Mouse (Mus musculus) liver, embryonic 16.5 days (tissue): ENCODE measurements around the gene Epc2. TPM values are rescaled to one million over a fixed set of nuclear protein-coding genes. Genes with fewer than 3 reads are reported as not detected.

Experiments used
- ATAC-seq: fragments of 200-750 bp; cut with Nextera tagmentation; 2 replicates; pipeline ENCODE4 v1.8.0; 2017; ENCODE audit warnings: low read depth, mild to moderate bottlenecking, moderate number of reproducible peaks, moderate library complexity
- H3K27ac ChIP-seq: fragments of 300-500 bp; sonication (generic); 2 replicates; pipeline ENCODE4 v1.5.1; 2014; ENCODE audit warnings: mild to moderate bottlenecking, low read length
- H3K27me3 ChIP-seq: fragments of 300-500 bp; sonication (generic); 2 replicates; pipeline ENCODE4 v1.6.1; 2014; ENCODE audit warnings: low read depth, low read length, mixed read lengths; ENCODE audit not compliant: control insufficient read depth, insufficient read depth
- H3K36me3 ChIP-seq: fragments of 300-500 bp; sonication (generic); 2 replicates; pipeline ENCODE4 v1.6.1; 2014; ENCODE audit warnings: mild to moderate bottlenecking; ENCODE audit not compliant: control insufficient read depth, insufficient read depth
- H3K4me1 ChIP-seq: fragments of 300-500 bp; sonication (generic); 2 replicates; pipeline ENCODE4 v1.6.1; 2014; ENCODE audit warnings: low read depth, low read length, mixed read lengths; ENCODE audit not compliant: control insufficient read depth
- H3K4me2 ChIP-seq: fragments of 300-500 bp; sonication (generic); 2 replicates; pipeline ENCODE4 v1.6.1; 2014; ENCODE audit warnings: low read depth, low read length, mixed read lengths
- H3K4me3 ChIP-seq: fragments of 300-500 bp; sonication (generic); 2 replicates; pipeline ENCODE4 v1.5.1; 2014; ENCODE audit warnings: low read depth, mild to moderate bottlenecking, low read length
- H3K9ac ChIP-seq: fragments of 300-500 bp; sonication (generic); 2 replicates; pipeline ENCODE4 v1.6.1; 2014; ENCODE audit warnings: low read depth, low read length
- H3K9me3 ChIP-seq: fragments of 300-500 bp; sonication (generic); replicated peaks from 2 replicates; pipeline ENCODE4 v1.6.1; 2016; ENCODE audit warnings: low read length; ENCODE audit not compliant: control insufficient read depth
- WGBS: fragments of 180-500 bp; shearing (Covaris S2); extraction: QIAGEN DNeasy Blood & Tissue Kit; methylation state at CpG from one replicate; pipeline ENCODE4 v1.1.7; 2014; ENCODE audit not compliant: insufficient replicate concordance; 5-methylcytosine and 5-hydroxymethylcytosine counted together
- polyA plus RNA-seq: library from polyadenylated mRNA; unstranded; fragments of >200 nt; fragmentation: Nextera tagmentation; extraction: Ambion mirVana; gene quantifications from 2 replicates; pipeline ENCODE4 v1.2.1, GENCODE M21; 2015

The Epc2 gene
- polyA plus RNA-seq, 1 experiment from 2014 or later = 1.8 TPM

DNA sequence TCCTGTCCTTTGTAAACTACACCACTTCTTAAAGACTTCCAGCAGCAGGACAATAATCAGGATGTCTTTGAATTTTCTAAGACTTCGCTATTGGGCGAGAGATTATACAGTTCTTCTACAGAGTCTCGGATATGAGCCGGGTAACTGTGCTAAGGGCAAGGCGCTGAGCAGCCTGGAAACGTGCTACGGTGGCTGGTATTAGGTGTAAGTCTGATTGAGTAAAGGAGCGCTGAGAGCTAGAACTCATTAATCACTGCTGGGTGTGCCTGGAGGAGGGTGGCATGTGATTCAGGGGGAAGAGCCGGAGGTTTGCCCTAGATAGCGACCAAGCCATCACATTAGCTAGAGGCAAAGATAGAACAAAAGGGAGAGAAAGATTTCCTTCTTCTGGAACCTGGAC is 25.1 kb upstream of the Epc2 start:
- Histone ChIP-seq H3K4me1 (no peaks in the 10 kb centered on the region), H3K36me3 (no peaks in the 10 kb centered on the region), H3K9me3 (no peaks in the 10 kb centered on the region), H3K9ac (no peak overlapping the region), H3K4me3 (no peak overlapping the region), H3K27ac (no peak overlapping the region), H3K27me3 (no peaks in the 10 kb centered on the region), H3K4me2 (no peak overlapping the region)
- ATAC-seq = no peak
- 74% methylated on average over 10 of the region's 10 CpGs for WGBS

DNA sequence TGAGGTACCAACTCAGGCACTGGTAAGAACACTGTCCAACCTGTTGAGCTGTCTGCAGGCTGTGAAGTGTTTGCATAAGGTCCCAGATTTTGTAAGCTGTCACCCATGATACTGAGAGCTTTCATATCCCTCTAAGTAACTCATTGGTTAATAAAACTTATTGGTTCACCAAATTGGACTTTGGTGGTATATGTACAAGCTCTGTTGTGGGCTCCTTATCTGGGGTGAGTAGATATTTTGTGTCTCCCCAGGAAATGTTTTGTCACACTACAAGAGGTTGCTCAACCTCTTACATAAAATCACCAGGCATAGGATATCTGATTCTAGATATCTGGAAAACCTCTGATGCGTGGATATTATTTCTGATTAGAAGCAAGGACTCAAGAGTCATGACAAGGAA is 20.3 kb upstream of the Epc2 start:
- H3K36me3 ChIP-seq = no peaks in the 10 kb centered on the region
- ATAC-seq = no peak
- no peaks in the 10 kb centered on the region for H3K4me1 ChIP-seq
- WGBS = 50% methylated on average over 1 of the region's 1 CpGs
- H3K9me3 ChIP-seq = no peaks in the 10 kb centered on the region
- H3K4me2 ChIP-seq = no peak overlapping the region
- no peak overlapping the region for H3K27ac ChIP-seq
- H3K4me3 ChIP-seq = no peak overlapping the region
- no peaks in the 10 kb centered on the region for H3K27me3 ChIP-seq
- H3K9ac ChIP-seq = no peak overlapping the region

- H3K9me3 ChIP-seq = no peaks in the 10 kb centered on the region
- no peaks in the 10 kb centered on the region for H3K27me3 ChIP-seq
- 71% methylated on average over 9 of the region's 9 CpGs for WGBS
- no peak overlapping the region for H3K4me2 ChIP-seq
- H3K4me3 ChIP-seq = no peak overlapping the region
- no peaks in the 10 kb centered on the region for H3K4me1 ChIP-seq
- H3K27ac ChIP-seq = no peak overlapping the region
- ATAC-seq = no peak
- no peak overlapping the region for H3K9ac ChIP-seq
- H3K36me3 ChIP-seq = no peaks in the 10 kb centered on the region
These were observed 18.1 kb upstream of the Epc2 start for GRCm38 (mm10) chr2:49433211-49433610.

GRCm38 (mm10) chr2:49446238-49446637 is 5.0 kb upstream of the Epc2 start:
- Histone ChIP-seq H3K9ac (no peak overlapping the region), H3K36me3 (no peaks in the 10 kb centered on the region), H3K27me3 (no peaks in the 10 kb centered on the region; the same call in none of the 2 replicates), H3K9me3 (no peaks in the 10 kb centered on the region), H3K4me2 (no peak overlapping the region), H3K4me1 (no peaks in the 10 kb centered on the region; the same call in 1 of the 2 replicates), H3K27ac (no peak overlapping the region), H3K4me3 (no peak overlapping the region)
- no peak for ATAC-seq
- WGBS = 54% methylated on average over 2 of the region's 2 CpGs

DNA sequence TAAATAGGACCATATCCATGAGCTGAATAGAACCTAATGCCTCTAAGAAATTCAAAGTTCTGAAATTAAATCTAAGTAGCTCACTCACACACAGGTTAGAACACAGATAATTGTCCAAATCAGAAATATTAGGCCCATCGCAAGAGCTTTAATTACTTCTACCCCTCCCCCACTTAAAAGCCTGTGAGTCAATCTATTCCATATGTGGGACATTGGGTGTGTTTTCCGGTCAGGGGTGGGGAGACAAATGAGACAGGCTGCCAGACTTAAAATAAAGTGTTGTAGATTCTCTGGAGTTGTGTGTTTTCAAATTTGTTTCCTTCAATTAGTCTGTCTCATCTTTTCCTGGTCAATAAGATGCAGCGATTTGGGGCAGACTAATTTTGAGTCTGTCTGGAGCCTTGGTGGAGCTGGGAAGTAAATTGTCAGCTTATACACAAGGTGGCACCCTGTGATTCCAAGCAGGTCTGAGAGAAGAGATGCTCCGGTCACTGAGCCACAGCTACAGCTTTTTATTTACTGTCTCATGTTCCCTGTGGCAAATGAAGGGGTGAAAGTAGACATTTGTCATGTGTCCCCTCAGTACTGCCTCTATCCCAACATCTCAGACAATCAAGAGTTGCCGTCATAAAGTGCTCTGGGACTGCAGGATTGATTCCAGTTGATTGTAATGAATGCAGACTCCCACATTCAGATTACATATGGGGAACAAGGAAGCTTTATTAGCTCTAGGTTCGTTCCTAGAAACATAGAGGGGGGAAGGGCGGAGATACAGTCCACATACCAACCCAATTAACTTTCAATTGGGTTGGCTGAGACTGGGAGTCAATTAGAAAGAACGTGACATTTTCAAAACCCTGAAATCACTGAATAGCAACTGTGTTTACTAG is 3.5 kb upstream of the Epc2 start:
- Histone ChIP-seq H3K36me3 (no peaks in the 10 kb centered on the region), H3K9me3 (no peaks in the 10 kb centered on the region), H3K4me3 (no peak overlapping the region), H3K27ac (no peak overlapping the region), H3K27me3 (no peaks in the 10 kb centered on the region; the same call in none of the 2 replicates), H3K9ac (no peak overlapping the region), H3K4me1 (no peaks in the 10 kb centered on the region; the same call in 1 of the 2 replicates), H3K4me2 (no peak overlapping the region)
- no peak for ATAC-seq
- WGBS = 56% methylated on average over 8 of the region's 8 CpGs

DNA sequence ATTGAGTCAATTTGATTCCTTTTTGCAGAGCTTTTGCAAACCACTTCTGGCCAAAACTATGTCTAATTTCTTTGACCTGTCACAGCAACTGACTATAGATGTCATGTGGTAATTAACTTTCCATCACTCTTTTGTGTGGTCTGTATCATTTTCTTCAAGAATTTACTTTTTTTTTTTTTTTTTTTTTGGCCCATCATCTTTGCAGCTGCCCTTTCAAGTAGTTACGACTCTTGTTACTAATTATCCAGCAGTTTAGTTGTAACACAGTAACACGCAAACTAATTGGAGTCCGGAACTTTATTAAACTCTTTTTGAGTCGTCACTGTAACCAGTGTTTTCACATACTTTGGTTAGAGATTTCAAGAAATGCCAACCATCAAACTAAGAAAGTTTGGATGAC is 819 bp upstream of the Epc2 start:
- H3K4me1 ChIP-seq = peaks cover 5% of the 10 kb centered on the region
- no peaks in the 10 kb centered on the region for H3K36me3 ChIP-seq
- WGBS = 21% methylated on average over 4 of the region's 4 CpGs
- H3K27ac ChIP-seq = no peak overlapping the region
- no peaks in the 10 kb centered on the region; the same call in none of the 2 replicates for H3K27me3 ChIP-seq
- peak overlapping the region; percentile 99 for H3K4me3 ChIP-seq
- H3K9me3 ChIP-seq = no peaks in the 10 kb centered on the region
- peak overlapping the region; percentile 77 for H3K4me2 ChIP-seq
- ATAC-seq = no peak
- peak overlapping the region; percentile 96 for H3K9ac ChIP-seq

GRCm38 (mm10) chr2:49451637-49452211 is 438 bp downstream of the Epc2 start:
- Histone ChIP-seq H3K4me1 (peaks cover 5% of the 10 kb centered on the region), H3K4me2 (peak overlapping the region; percentile 77), H3K9ac (peak overlapping the region; percentile 96), H3K27me3 (no peaks in the 10 kb centered on the region; the same call in none of the 2 replicates), H3K36me3 (no peaks in the 10 kb centered on the region), H3K4me3 (peak overlapping the region; percentile 99), H3K9me3 (no peaks in the 10 kb centered on the region), H3K27ac (peak overlapping the region; percentile 98)
- under 1% methylated on average over 53 of the region's 64 CpGs for WGBS
- peak; percentile 79 for ATAC-seq

GRCm38 (mm10) chr2:49452451-49453081 is 1.3 kb downstream of the Epc2 start:
- no peaks in the 10 kb centered on the region; the same call in none of the 2 replicates for H3K27me3 ChIP-seq
- H3K36me3 ChIP-seq = no peaks in the 10 kb centered on the region
- H3K9me3 ChIP-seq = no peaks in the 10 kb centered on the region
- H3K4me3 ChIP-seq = peak overlapping the region; percentile 99
- H3K27ac ChIP-seq = peak overlapping the region; percentile 98
- WGBS = under 1% methylated on average over 37 of the region's 37 CpGs
- peak overlapping the region; percentile 77 for H3K4me2 ChIP-seq
- peak; percentile 62 for ATAC-seq
- peaks cover 5% of the 10 kb centered on the region for H3K4me1 ChIP-seq
- peak overlapping the region; percentile 96 for H3K9ac ChIP-seq
